Mouse (Mus musculus) hindbrain, embryonic 10.5 days (tissue): ENCODE data around the gene Serinc3. TPM values are rescaled to one million over a fixed set of nuclear protein-coding genes. Genes with fewer than 3 reads are reported as not detected.
"Not testable (repeated sequence)": the region's sequence is repeated elsewhere in the genome, so short reads cannot be mapped to it uniquely, and the experiment has no call there.

Source experiments
- DNase-seq: peaks from one replicate; pipeline ENCODE4 v3.0.0-alpha.2; 2017; ENCODE audit warnings: low spot score
- H3K27ac ChIP-seq: fragments of 300-500 bp; sonication (generic); 2 replicates; pipeline ENCODE4 v1.5.1; 2016; ENCODE audit warnings: mild to moderate bottlenecking, moderate library complexity
- H3K27me3 ChIP-seq: fragments of 300-500 bp; sonication (generic); 2 replicates; pipeline ENCODE4 v1.6.1; 2016; ENCODE audit warnings: mild to moderate bottlenecking; ENCODE audit not compliant: poor library complexity, insufficient read depth, severe bottlenecking
- H3K36me3 ChIP-seq: fragments of 300-500 bp; sonication (generic); 2 replicates; pipeline ENCODE4 v1.6.1; 2016; ENCODE audit warnings: mild to moderate bottlenecking, moderate library complexity
- H3K4me1 ChIP-seq: fragments of 300-500 bp; sonication (generic); replicated peaks from 2 replicates; pipeline ENCODE4 v1.6.1; 2016; ENCODE audit warnings: mild to moderate bottlenecking
- H3K4me3 ChIP-seq: fragments of 300-500 bp; sonication (generic); 2 replicates; pipeline ENCODE4 v1.5.1; 2016; ENCODE audit warnings: mild to moderate bottlenecking, moderate library complexity
- H3K9me3 ChIP-seq: fragments of 300-500 bp; sonication (generic); 2 replicates; pipeline ENCODE4 v1.6.1; 2016; ENCODE audit warnings: mild to moderate bottlenecking, moderate library complexity
- WGBS: fragments of 180-500 bp; shearing (Covaris S2); methylation state at CpG from one replicate; pipeline ENCODE4 v1.1.7; 2016; 5-methylcytosine and 5-hydroxymethylcytosine counted together
- polyA plus RNA-seq: library from polyadenylated mRNA; unstranded; fragments of >200 nt; fragmentation: Nextera tagmentation; extraction: Ambion mirVana; gene quantifications from 2 replicates; pipeline ENCODE4 v1.2.1, GENCODE M21; 2016

The Serinc3 gene
- polyA plus RNA-seq, 1 experiment from 2014 or later: 25.6 TPM

- no peak overlapping the region for H3K4me3 ChIP-seq
- peaks cover 9% of the 10 kb centered on the region for H3K4me1 ChIP-seq
- H3K27ac ChIP-seq: no peak overlapping the region
- H3K9me3 ChIP-seq: no peaks in the 10 kb centered on the region
- 73% methylated on average over 5 of the region's 5 CpGs for WGBS
- H3K36me3 ChIP-seq: peaks cover 73% of the 10 kb centered on the region
- no peak for DNase-seq
- no peaks in the 10 kb centered on the region for H3K27me3 ChIP-seq
These were observed 7.2 kb downstream of the Serinc3 start for GRCm38 (mm10) chr2:163637655-163638266.

- DNase-seq: no peak
- Histone ChIP-seq H3K4me3 (no peak overlapping the region), H3K27ac (no peak overlapping the region), H3K9me3 (no peaks in the 10 kb centered on the region), H3K27me3 (no peaks in the 10 kb centered on the region), H3K36me3 (peaks cover 78% of the 10 kb centered on the region), H3K4me1 (no peaks in the 10 kb centered on the region)
- 92% methylated on average over 2 of the region's 2 CpGs for WGBS
These were observed 8.9 kb downstream of the Serinc3 start for GRCm38 (mm10) chr2:163636057-163636456.

GRCm38 (mm10) chr2:163634211-163634610, 10.7 kb downstream of the Serinc3 start:
- H3K36me3 ChIP-seq: peaks cover 90% of the 10 kb centered on the region
- no peak overlapping the region for H3K4me3 ChIP-seq

GRCm38 (mm10) chr2:163631715-163632114, 13.2 kb downstream of the Serinc3 start:
- Histone ChIP-seq H3K36me3 (peaks cover 96% of the 10 kb centered on the region), H3K27me3 (no peaks in the 10 kb centered on the region)
- WGBS: 93% methylated on average over 2 of the region's 2 CpGs

More at GRCm38 (mm10) chr2:163634211-163634610, 10.7 kb downstream of the Serinc3 start:
- no peak for DNase-seq
- H3K4me1 ChIP-seq: no peaks in the 10 kb centered on the region
- no peaks in the 10 kb centered on the region for H3K9me3 ChIP-seq
- no peaks in the 10 kb centered on the region for H3K27me3 ChIP-seq
- no peak overlapping the region for H3K27ac ChIP-seq
- 95% methylated on average over 2 of the region's 2 CpGs for WGBS

GRCm38 (mm10) chr2:163631223-163631622, 13.7 kb downstream of the Serinc3 start:
- no peak for DNase-seq
- Histone ChIP-seq H3K36me3 (peaks cover 97% of the 10 kb centered on the region), H3K9me3 (no peaks in the 10 kb centered on the region), H3K27me3 (no peaks in the 10 kb centered on the region), H3K4me3 (no peak overlapping the region), H3K4me1 (no peaks in the 10 kb centered on the region), H3K27ac (no peak overlapping the region)
- 90% methylated on average over 4 of the region's 4 CpGs for WGBS

More at GRCm38 (mm10) chr2:163631715-163632114, 13.2 kb downstream of the Serinc3 start:
- no peak for DNase-seq
- H3K4me1 ChIP-seq: no peaks in the 10 kb centered on the region
- H3K9me3 ChIP-seq: no peaks in the 10 kb centered on the region
- H3K27ac ChIP-seq: no peak overlapping the region
- H3K4me3 ChIP-seq: no peak overlapping the region

GRCm38 (mm10) chr2:163621401-163621800, 23.5 kb downstream of the Serinc3 start:
- not testable (repeated sequence) for H3K27ac ChIP-seq, H3K4me3 ChIP-seq, H3K9me3 ChIP-seq, H3K4me1 ChIP-seq, DNase-seq, H3K27me3 ChIP-seq
- 94% methylated on average over 3 of the region's 3 CpGs for WGBS
- peaks cover 97% of the 10 kb centered on the region for H3K36me3 ChIP-seq

GRCm38 (mm10) chr2:163620451-163620850, 24.5 kb downstream of the Serinc3 start:
- Histone ChIP-seq H3K36me3 (peaks cover 97% of the 10 kb centered on the region), H3K9me3 (no peaks in the 10 kb centered on the region), H3K27me3 (no peaks in the 10 kb centered on the region), H3K27ac (no peak overlapping the region), H3K4me3 (no peak overlapping the region), H3K4me1 (no peaks in the 10 kb centered on the region)
- DNase-seq: no peak
- WGBS: 86% methylated on average over 8 of the region's 8 CpGs

- no peak for DNase-seq
- WGBS: 93% methylated on average over 4 of the region's 4 CpGs
- Histone ChIP-seq H3K4me3 (no peak overlapping the region), H3K9me3 (no peaks in the 10 kb centered on the region; the same call in 1 of the 2 replicates), H3K36me3 (peaks cover 99% of the 10 kb centered on the region), H3K27ac (no peak overlapping the region), H3K4me1 (no peaks in the 10 kb centered on the region), H3K27me3 (no peaks in the 10 kb centered on the region)
These were observed 27.1 kb downstream of the Serinc3 start for GRCm38 (mm10) chr2:163617874-163618273.

- WGBS: 84% methylated on average over 3 of the region's 3 CpGs
- peaks cover 97% of the 10 kb centered on the region for H3K36me3 ChIP-seq
- H3K27me3 ChIP-seq: no peaks in the 10 kb centered on the region
- no peaks in the 10 kb centered on the region for H3K4me1 ChIP-seq
- no peaks in the 10 kb centered on the region; the same call in 1 of the 2 replicates for H3K9me3 ChIP-seq
- DNase-seq: no peak
- no peak overlapping the region for H3K4me3 ChIP-seq
- H3K27ac ChIP-seq: no peak overlapping the region
These were observed 27.6 kb downstream of the Serinc3 start for GRCm38 (mm10) chr2:163617232-163617863.

- Histone ChIP-seq H3K4me3 (no peak overlapping the region), H3K36me3 (peaks cover 97% of the 10 kb centered on the region), H3K27ac (no peak overlapping the region), H3K9me3 (no peaks in the 10 kb centered on the region; the same call in 1 of the 2 replicates), H3K4me1 (no peaks in the 10 kb centered on the region), H3K27me3 (no peaks in the 10 kb centered on the region)
- WGBS: 84% methylated on average over 3 of the region's 3 CpGs
- no peak for DNase-seq
These were observed 28.2 kb downstream of the Serinc3 start for GRCm38 (mm10) chr2:163616652-163617227.

GRCm38 (mm10) chr2:163615906-163616651, 28.9 kb downstream of the Serinc3 start:
- Histone ChIP-seq H3K27ac (no peak overlapping the region), H3K9me3 (no peaks in the 10 kb centered on the region; the same call in 1 of the 2 replicates), H3K36me3 (peaks cover 98% of the 10 kb centered on the region), H3K27me3 (no peaks in the 10 kb centered on the region), H3K4me1 (no peaks in the 10 kb centered on the region), H3K4me3 (no peak overlapping the region)
- DNase-seq: no peak
- WGBS: 93% methylated on average over 4 of the region's 4 CpGs

- H3K36me3 ChIP-seq: peaks cover 98% of the 10 kb centered on the region
These were observed 29.5 kb downstream of the Serinc3 start for GRCm38 (mm10) chr2:163615401-163615800.

More at GRCm38 (mm10) chr2:163615401-163615800, 29.5 kb downstream of the Serinc3 start:
- no peak overlapping the region for H3K27ac ChIP-seq
- no peak overlapping the region for H3K4me3 ChIP-seq
- no peaks in the 10 kb centered on the region; the same call in 1 of the 2 replicates for H3K9me3 ChIP-seq
- 96% methylated on average over 9 of the region's 9 CpGs for WGBS
- no peak for DNase-seq
- no peaks in the 10 kb centered on the region for H3K4me1 ChIP-seq
- no peaks in the 10 kb centered on the region for H3K27me3 ChIP-seq
